Mouse (Mus musculus) bone marrow, adult 2 months (tissue): Measurements from ENCODE around the gene Klhl36.

Experiments used
- CTCF ChIP-seq: fragments of 200-500 bp; IDR thresholded peaks from 2 replicates; pipeline ENCODE4 v1.5.1; 2011; ENCODE audit warnings: low read length, control low read depth; ENCODE audit not compliant: control insufficient read depth, insufficient read depth
- POLR2A ChIP-seq: fragments of 200-500 bp; IDR thresholded peaks from 2 replicates; pipeline ENCODE4 v1.6.1; 2011; ENCODE audit warnings: low read depth, mild to moderate bottlenecking, control low read depth, low read length, borderline replicate concordance; ENCODE audit not compliant: control insufficient read depth

DNA sequence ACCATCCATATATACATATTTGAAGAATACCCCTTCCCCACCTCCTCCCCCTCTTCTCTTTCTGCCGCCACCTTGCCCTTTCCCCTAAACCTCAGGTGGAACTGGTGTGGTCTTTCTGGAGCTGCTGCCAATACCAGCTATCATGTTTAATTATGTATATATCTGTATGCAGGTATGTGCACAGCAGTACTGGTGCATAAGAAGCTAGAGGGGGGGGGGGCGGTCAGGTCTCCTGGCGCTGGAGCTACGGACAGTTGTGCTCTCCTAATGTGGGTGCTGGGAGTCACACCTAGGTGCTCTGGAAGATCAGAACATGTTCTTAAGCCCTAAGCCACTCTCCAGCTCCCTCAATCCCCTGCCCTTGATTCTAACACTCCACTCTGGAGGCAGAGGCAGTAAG, 35.0 kb downstream of the Klhl36 start:
- TF ChIP-seq POLR2A (no peak), CTCF (no peak)
